In genomic region chr1:72943082-72943481, GRCm38 (mm10) we compare ENCODE assay signal across 16 mouse cellular contexts.
"Had no signal": no experiment of that assay in that cellular context is flagged by ENCODE, and none has a peak within 500 bp of the region (broad histone marks: within the 10 kb centered on the region; RNA-seq: fewer than 3 reads in every experiment).

No protein-coding gene starts in this region.

- H3K4me2 ChIP-seq: limb, embryonic 12.5 days; limb, embryonic 15.5 days; liver, embryonic 11.5 days; lung, embryonic 14.5 days; midbrain, embryonic 12.5 days; midbrain, embryonic 15.5 days; neural tube, embryonic 13.5 days had no signal

- ATAC-seq: liver, postnatal 0 days; lung, postnatal 0 days; midbrain, embryonic 15.5 days had no signal

- H3K27ac ChIP-seq: limb, embryonic 12.5 days; limb, embryonic 15.5 days; liver, embryonic 14.5 days; macrophage; midbrain, embryonic 12.5 days; midbrain, embryonic 15.5 days; neural tube, embryonic 13.5 days had no signal

- H3K27me3 ChIP-seq: limb, embryonic 12.5 days; limb, embryonic 15.5 days; midbrain, embryonic 12.5 days; midbrain, embryonic 15.5 days; neural tube, embryonic 13.5 days had no signal

- DNase-seq: kidney, postnatal 36 days; layer of hippocampus, postnatal 36 days; left cerebral cortex, postnatal 4 days; liver, postnatal 0 days; thymus, adult 18-20 months; thymus, postnatal 36 days had no signal

- H3K36me3 ChIP-seq: limb, embryonic 12.5 days; limb, embryonic 15.5 days; midbrain, embryonic 12.5 days; midbrain, embryonic 15.5 days; neural tube, embryonic 13.5 days had no signal

- H3K9ac ChIP-seq: limb, embryonic 12.5 days; limb, embryonic 15.5 days; liver, embryonic 14.5 days; liver, postnatal 0 days; lung, embryonic 14.5 days; midbrain, embryonic 12.5 days; midbrain, embryonic 15.5 days; neural tube, embryonic 13.5 days had no signal

- H3K9me3 ChIP-seq: limb, embryonic 12.5 days; limb, embryonic 15.5 days; midbrain, embryonic 12.5 days; midbrain, embryonic 15.5 days; neural tube, embryonic 13.5 days had no signal

- H3K4me3 ChIP-seq: limb, embryonic 12.5 days; limb, embryonic 15.5 days; midbrain, embryonic 12.5 days; midbrain, embryonic 15.5 days; neural tube, embryonic 13.5 days had no signal
